Mouse (Mus musculus) kidney, postnatal 0 days (tissue): ENCODE measurements at regions not wholly inside any gene's neighbourhood (a gene's known extent, or its start where the extent isn't known, plus 50 kb on each side); places are given as distances from the start of the nearest gene placed in this dataset.

Experiments used
- ATAC-seq: fragments of 200-750 bp; cut with Nextera tagmentation; replicated peaks from 2 replicates; pipeline ENCODE4 v1.8.0; 2017; ENCODE audit warnings: low read depth, moderate number of reproducible peaks, moderate TSS enrichment, moderate library complexity; ENCODE audit not compliant: low FRiP score
- DNase-seq: peaks from one replicate; pipeline ENCODE4 v3.0.0-alpha.2; 2016; ENCODE audit warnings: low spot score
- H3K27ac ChIP-seq: fragments of 300-500 bp; sonication (generic); 2 replicates; pipeline ENCODE4 v1.5.1; 2014; ENCODE audit warnings: mild to moderate bottlenecking
- H3K27me3 ChIP-seq: fragments of 300-500 bp; sonication (generic); 2 replicates; pipeline ENCODE4 v1.6.1; 2014; ENCODE audit warnings: low read length, mixed read lengths; ENCODE audit not compliant: insufficient read depth
- H3K36me3 ChIP-seq: fragments of 300-500 bp; sonication (generic); 2 replicates; pipeline ENCODE4 v1.6.1; 2014; ENCODE audit warnings: low read length, mixed read lengths; ENCODE audit not compliant: insufficient read depth
- H3K4me1 ChIP-seq: fragments of 300-500 bp; sonication (generic); replicated peaks from 2 replicates; pipeline ENCODE4 v1.6.1; 2014; ENCODE audit warnings: antibody characterized with exemption, low read length, mixed read lengths; ENCODE audit not compliant: insufficient read depth
- H3K4me2 ChIP-seq: fragments of 300-500 bp; sonication (generic); 2 replicates; pipeline ENCODE4 v1.6.1; 2014; ENCODE audit warnings: mild to moderate bottlenecking, low read length, moderate library complexity, mixed read lengths
- H3K4me3 ChIP-seq: fragments of 300-500 bp; sonication (generic); replicated peaks from 2 replicates; pipeline ENCODE4 v1.5.1; 2014; ENCODE audit warnings: low read depth, low read length
- H3K9ac ChIP-seq: fragments of 300-500 bp; sonication (generic); 2 replicates; pipeline ENCODE4 v1.6.1; 2014; ENCODE audit warnings: low read depth, low read length
- H3K9me3 ChIP-seq: fragments of 300-500 bp; sonication (generic); replicated peaks from 2 replicates; pipeline ENCODE4 v1.6.1; 2016; ENCODE audit warnings: low read length, inconsistent platforms, mixed read lengths
- CTCF ChIP-seq: IDR thresholded peaks from 2 replicates; pipeline ENCODE4 v1.5.1; 2016; ENCODE audit warnings: antibody characterized with exemption, low read depth, mild to moderate bottlenecking, moderate library complexity
- WGBS: fragments of 180-500 bp; shearing (Covaris S2); extraction: QIAGEN DNeasy Blood & Tissue Kit; methylation state at CpG from one replicate; pipeline ENCODE4 v1.1.7; 2014; 5-methylcytosine and 5-hydroxymethylcytosine counted together

GRCm38 (mm10) chr3:33397217-33397616 lies 254.2 kb upstream of the Pex5l start:
- Histone ChIP-seq H3K9me3 (no peaks in the 10 kb centered on the region), H3K4me1 (no peaks in the 10 kb centered on the region), H3K9ac (no peak overlapping the region), H3K4me3 (no peak overlapping the region), H3K4me2 (no peak overlapping the region), H3K27me3 (no peaks in the 10 kb centered on the region), H3K36me3 (no peaks in the 10 kb centered on the region), H3K27ac (no peak overlapping the region)
- no peak for ATAC-seq
- DNase-seq, result no peak
- WGBS, result 78% methylated on average over 6 of the region's 6 CpGs
- no peak for TF ChIP-seq CTCF

- Histone ChIP-seq H3K27ac (no peak overlapping the region), H3K9ac (no peak overlapping the region), H3K27me3 (no peaks in the 10 kb centered on the region), H3K4me2 (no peak overlapping the region), H3K36me3 (no peaks in the 10 kb centered on the region), H3K9me3 (no peaks in the 10 kb centered on the region), H3K4me1 (no peaks in the 10 kb centered on the region), H3K4me3 (no peak overlapping the region)
- WGBS, result 58% methylated on average over 1 of the region's 1 CpGs
- ATAC-seq, result no peak
- TF ChIP-seq CTCF, result no peak
- no peak for DNase-seq
Measured at GRCm38 (mm10) chr3:33392541-33392822, 249.4 kb upstream of the Pex5l start.

- no peaks in the 10 kb centered on the region for H3K27me3 ChIP-seq
- no peak overlapping the region for H3K4me2 ChIP-seq
- H3K36me3 ChIP-seq, result no peaks in the 10 kb centered on the region
- no peak for TF ChIP-seq CTCF
- no peak overlapping the region for H3K4me3 ChIP-seq
- H3K27ac ChIP-seq, result no peak overlapping the region
- no peaks in the 10 kb centered on the region for H3K9me3 ChIP-seq
- DNase-seq (no peak), ATAC-seq (no peak)
- H3K4me1 ChIP-seq, result no peaks in the 10 kb centered on the region
- 78% methylated on average over 4 of the region's 4 CpGs for WGBS
- H3K9ac ChIP-seq, result no peak overlapping the region
Measured at GRCm38 (mm10) chr3:33391765-33392540, 248.9 kb upstream of the Pex5l start.

- Histone ChIP-seq H3K4me3 (no peak overlapping the region), H3K27me3 (no peaks in the 10 kb centered on the region), H3K36me3 (no peaks in the 10 kb centered on the region), H3K9ac (no peak overlapping the region), H3K4me1 (no peaks in the 10 kb centered on the region), H3K9me3 (no peaks in the 10 kb centered on the region), H3K4me2 (no peak overlapping the region), H3K27ac (no peak overlapping the region)
- DNase-seq (no peak), ATAC-seq (no peak)
- WGBS, result 46% methylated on average over 1 of the region's 1 CpGs
- TF ChIP-seq CTCF, result no peak
Measured at GRCm38 (mm10) chr3:33388171-33388570, 245.1 kb upstream of the Pex5l start.

GRCm38 (mm10) chr3:33383622-33384021 lies 240.6 kb upstream of the Pex5l start:
- Histone ChIP-seq H3K9me3 (no peaks in the 10 kb centered on the region), H3K27me3 (no peaks in the 10 kb centered on the region), H3K4me1 (no peaks in the 10 kb centered on the region), H3K27ac (no peak overlapping the region), H3K4me3 (no peak overlapping the region), H3K9ac (no peak overlapping the region), H3K36me3 (no peaks in the 10 kb centered on the region), H3K4me2 (no peak overlapping the region)
- TF ChIP-seq CTCF, result no peak
- 97% methylated on average over 1 of the region's 1 CpGs for WGBS
- ATAC-seq (no peak), DNase-seq (no peak)

GRCm38 (mm10) chr3:33379604-33380003 lies 236.6 kb upstream of the Pex5l start:
- ATAC-seq, result no peak
- no peaks in the 10 kb centered on the region for H3K4me1 ChIP-seq
- TF ChIP-seq CTCF, result no peak
- no peaks in the 10 kb centered on the region for H3K36me3 ChIP-seq
- H3K9me3 ChIP-seq, result no peaks in the 10 kb centered on the region
- no peak overlapping the region for H3K4me2 ChIP-seq
- no peak for DNase-seq
- no peak overlapping the region for H3K9ac ChIP-seq
- no peak overlapping the region for H3K4me3 ChIP-seq
- no peaks in the 10 kb centered on the region for H3K27me3 ChIP-seq
- no peak overlapping the region for H3K27ac ChIP-seq
- 66% methylated on average over 2 of the region's 2 CpGs for WGBS

- WGBS, result 89% methylated on average over 3 of the region's 3 CpGs
- Histone ChIP-seq H3K9ac (no peak overlapping the region), H3K36me3 (no peaks in the 10 kb centered on the region), H3K4me2 (no peak overlapping the region), H3K27me3 (no peaks in the 10 kb centered on the region), H3K4me3 (no peak overlapping the region), H3K9me3 (no peaks in the 10 kb centered on the region), H3K27ac (no peak overlapping the region), H3K4me1 (no peaks in the 10 kb centered on the region)
- DNase-seq (no peak), ATAC-seq (no peak)
- TF ChIP-seq CTCF, result no peak
Measured at GRCm38 (mm10) chr3:33375161-33375560, 232.1 kb upstream of the Pex5l start.
